Mouse (Mus musculus): ENCODE measurements around the gene Vamp3. TPM values are rescaled to one million over a fixed set of nuclear protein-coding genes. Genes with fewer than 3 reads are reported as not detected.
A peak's percentile ranks its signal among the peaks of the same experiment; 100 is the strongest.

Gene Vamp3
- 71.0 and 74.6 TPM in 2 replicates for polyA plus RNA-seq (2014; fragmentation: Nextera tagmentation; extraction: Ambion mirVana)

- peak within 1 kb of the TSS; percentile 95 for H3K9ac ChIP-seq (ENCODE audit: low read depth, low read length)
- peak within 1 kb of the TSS; percentile 92 for H3K27ac ChIP-seq (ENCODE audit: low read depth, low read length)
- peak within 1 kb of the TSS; percentile 96 for H3K4me3 ChIP-seq (ENCODE audit: low read depth, low read length)
- under 1% methylated on average over 109 of the region's 114 CpGs for WGBS
- ATAC-seq (replicated peaks; ENCODE audit: low FRiP score) (peak; percentile 98), DNase-seq (ENCODE audit: low spot score) (peak; percentile 99)
- no peaks in the 10 kb centered on the region; the same call in 1 of the 2 replicates for H3K9me3 ChIP-seq (ENCODE audit: control insufficient read depth, low read length)
- H3K36me3 ChIP-seq (ENCODE audit: control insufficient read depth, insufficient read depth, low read length), result peaks cover 4% of the 10 kb centered on the region; the same call in 1 of the 2 replicates
- peak within 1 kb of the TSS; percentile 86 for H3K4me2 ChIP-seq
- H3K27me3 ChIP-seq (replicated peaks; ENCODE audit: control insufficient read depth, insufficient read depth, low read length), result no peaks in the 10 kb centered on the region
- peaks cover 8% of the 10 kb centered on the region for H3K4me1 ChIP-seq (replicated peaks; ENCODE audit: control insufficient read depth, insufficient read depth, low read length)
Observed at GRCm38 (mm10) chr4:151057347-151058321, at the start of gene Vamp3. TSS of gene Vamp3 (minus strand) at chr4:151057963.

GRCm38 (mm10) chr4:151106468-151106867, 48.7 kb upstream of the Vamp3 start:
- no peak for DNase-seq (ENCODE audit: low spot score)
- no peak for ATAC-seq (replicated peaks; ENCODE audit: low FRiP score)
- Histone ChIP-seq H3K4me1 (replicated peaks; ENCODE audit: control insufficient read depth, insufficient read depth, low read length) (no peaks in the 10 kb centered on the region; the same call in 1 of the 2 replicates), H3K4me3 (ENCODE audit: low read depth, low read length) (no peak overlapping the region), H3K36me3 (ENCODE audit: control insufficient read depth, insufficient read depth, low read length) (no peaks in the 10 kb centered on the region), H3K4me2 (no peak overlapping the region), H3K9me3 (ENCODE audit: control insufficient read depth, low read length) (no peaks in the 10 kb centered on the region; the same call in 1 of the 2 replicates), H3K27me3 (replicated peaks; ENCODE audit: control insufficient read depth, insufficient read depth, low read length) (peaks cover 56% of the 10 kb centered on the region), H3K27ac (ENCODE audit: low read depth, low read length) (no peak overlapping the region), H3K9ac (ENCODE audit: low read depth, low read length) (no peak overlapping the region)
- WGBS, result 49% methylated on average over 10 of the region's 10 CpGs

GRCm38 (mm10) chr4:151105886-151106285, 48.1 kb upstream of the Vamp3 start:
- Histone ChIP-seq H3K9ac (ENCODE audit: low read depth, low read length) (no peak overlapping the region), H3K4me3 (ENCODE audit: low read depth, low read length) (no peak overlapping the region), H3K9me3 (ENCODE audit: control insufficient read depth, low read length) (no peaks in the 10 kb centered on the region; the same call in 1 of the 2 replicates), H3K4me1 (replicated peaks; ENCODE audit: control insufficient read depth, insufficient read depth, low read length) (no peaks in the 10 kb centered on the region; the same call in 1 of the 2 replicates), H3K27ac (ENCODE audit: low read depth, low read length) (no peak overlapping the region), H3K27me3 (replicated peaks; ENCODE audit: control insufficient read depth, insufficient read depth, low read length) (peaks cover 52% of the 10 kb centered on the region), H3K4me2 (no peak overlapping the region), H3K36me3 (ENCODE audit: control insufficient read depth, insufficient read depth, low read length) (no peaks in the 10 kb centered on the region)
- DNase-seq (ENCODE audit: low spot score) (no peak), ATAC-seq (replicated peaks; ENCODE audit: low FRiP score) (no peak)
- WGBS, result 76% methylated on average over 6 of the region's 6 CpGs

- Histone ChIP-seq H3K4me3 (ENCODE audit: low read depth, low read length) (no peak overlapping the region), H3K27me3 (replicated peaks; ENCODE audit: control insufficient read depth, insufficient read depth, low read length) (peaks cover 35% of the 10 kb centered on the region), H3K36me3 (ENCODE audit: control insufficient read depth, insufficient read depth, low read length) (no peaks in the 10 kb centered on the region), H3K9ac (ENCODE audit: low read depth, low read length) (no peak overlapping the region), H3K27ac (ENCODE audit: low read depth, low read length) (no peak overlapping the region), H3K9me3 (ENCODE audit: control insufficient read depth, low read length) (no peaks in the 10 kb centered on the region; the same call in 1 of the 2 replicates), H3K4me1 (replicated peaks; ENCODE audit: control insufficient read depth, insufficient read depth, low read length) (no peaks in the 10 kb centered on the region; the same call in 1 of the 2 replicates), H3K4me2 (no peak overlapping the region)
- ATAC-seq (replicated peaks; ENCODE audit: low FRiP score) (no peak), DNase-seq (ENCODE audit: low spot score) (no peak)
- WGBS, result 79% methylated on average over 10 of the region's 10 CpGs
Observed at GRCm38 (mm10) chr4:151104147-151104546, 46.4 kb upstream of the Vamp3 start.

GRCm38 (mm10) chr4:151103646-151104045, 45.9 kb upstream of the Vamp3 start:
- H3K4me2 ChIP-seq, result no peak overlapping the region
- H3K9ac ChIP-seq (ENCODE audit: low read depth, low read length), result no peak overlapping the region
- no peaks in the 10 kb centered on the region; the same call in 1 of the 2 replicates for H3K4me1 ChIP-seq (replicated peaks; ENCODE audit: control insufficient read depth, insufficient read depth, low read length)
- 79% methylated on average over 11 of the region's 11 CpGs for WGBS
- DNase-seq (ENCODE audit: low spot score), result no peak
- no peak overlapping the region for H3K4me3 ChIP-seq (ENCODE audit: low read depth, low read length)
- no peak overlapping the region for H3K27ac ChIP-seq (ENCODE audit: low read depth, low read length)
- peaks cover 30% of the 10 kb centered on the region for H3K27me3 ChIP-seq (replicated peaks; ENCODE audit: control insufficient read depth, insufficient read depth, low read length)
- H3K9me3 ChIP-seq (ENCODE audit: control insufficient read depth, low read length), result no peaks in the 10 kb centered on the region; the same call in 1 of the 2 replicates
- ATAC-seq (replicated peaks; ENCODE audit: low FRiP score), result no peak
- H3K36me3 ChIP-seq (ENCODE audit: control insufficient read depth, insufficient read depth, low read length), result no peaks in the 10 kb centered on the region

GRCm38 (mm10) chr4:151097104-151097438, 39.3 kb upstream of the Vamp3 start:
- Histone ChIP-seq H3K4me3 (ENCODE audit: low read depth, low read length) (no peak overlapping the region), H3K36me3 (ENCODE audit: control insufficient read depth, insufficient read depth, low read length) (no peaks in the 10 kb centered on the region), H3K9ac (ENCODE audit: low read depth, low read length) (no peak overlapping the region), H3K27ac (ENCODE audit: low read depth, low read length) (no peak overlapping the region), H3K9me3 (ENCODE audit: control insufficient read depth, low read length) (no peaks in the 10 kb centered on the region; the same call in 1 of the 2 replicates), H3K4me2 (no peak overlapping the region), H3K4me1 (replicated peaks; ENCODE audit: control insufficient read depth, insufficient read depth, low read length) (no peaks in the 10 kb centered on the region), H3K27me3 (replicated peaks; ENCODE audit: control insufficient read depth, insufficient read depth, low read length) (no peaks in the 10 kb centered on the region)
- WGBS, result 85% methylated on average over 11 of the region's 11 CpGs
- ATAC-seq (replicated peaks; ENCODE audit: low FRiP score) (no peak), DNase-seq (ENCODE audit: low spot score) (no peak)

- Histone ChIP-seq H3K4me1 (replicated peaks; ENCODE audit: control insufficient read depth, insufficient read depth, low read length) (no peaks in the 10 kb centered on the region), H3K4me3 (ENCODE audit: low read depth, low read length) (no peak overlapping the region), H3K4me2 (no peak overlapping the region), H3K27ac (ENCODE audit: low read depth, low read length) (no peak overlapping the region), H3K9ac (ENCODE audit: low read depth, low read length) (no peak overlapping the region), H3K9me3 (ENCODE audit: control insufficient read depth, low read length) (no peaks in the 10 kb centered on the region; the same call in 1 of the 2 replicates), H3K36me3 (ENCODE audit: control insufficient read depth, insufficient read depth, low read length) (no peaks in the 10 kb centered on the region), H3K27me3 (replicated peaks; ENCODE audit: control insufficient read depth, insufficient read depth, low read length) (no peaks in the 10 kb centered on the region)
- DNase-seq (ENCODE audit: low spot score) (no peak), ATAC-seq (replicated peaks; ENCODE audit: low FRiP score) (no peak)
- WGBS, result 77% methylated on average over 18 of the region's 18 CpGs
Observed at GRCm38 (mm10) chr4:151096334-151097103, 38.8 kb upstream of the Vamp3 start.

GRCm38 (mm10) chr4:151095207-151095606, 37.4 kb upstream of the Vamp3 start:
- no peak overlapping the region for H3K27ac ChIP-seq (ENCODE audit: low read depth, low read length)
- no peak overlapping the region for H3K4me2 ChIP-seq
- ATAC-seq (replicated peaks; ENCODE audit: low FRiP score), result no peak
- 32% methylated on average over 2 of the region's 2 CpGs for WGBS
- H3K9ac ChIP-seq (ENCODE audit: low read depth, low read length), result no peak overlapping the region
- DNase-seq (ENCODE audit: low spot score), result no peak
- no peak overlapping the region for H3K4me3 ChIP-seq (ENCODE audit: low read depth, low read length)
- H3K4me1 ChIP-seq (replicated peaks; ENCODE audit: control insufficient read depth, insufficient read depth, low read length), result no peaks in the 10 kb centered on the region
- H3K27me3 ChIP-seq (replicated peaks; ENCODE audit: control insufficient read depth, insufficient read depth, low read length), result no peaks in the 10 kb centered on the region
- no peaks in the 10 kb centered on the region for H3K9me3 ChIP-seq (ENCODE audit: control insufficient read depth, low read length)
- H3K36me3 ChIP-seq (ENCODE audit: control insufficient read depth, insufficient read depth, low read length), result no peaks in the 10 kb centered on the region
